Mouse (Mus musculus): Measurements from ENCODE around the gene Camk1d.

DNA sequence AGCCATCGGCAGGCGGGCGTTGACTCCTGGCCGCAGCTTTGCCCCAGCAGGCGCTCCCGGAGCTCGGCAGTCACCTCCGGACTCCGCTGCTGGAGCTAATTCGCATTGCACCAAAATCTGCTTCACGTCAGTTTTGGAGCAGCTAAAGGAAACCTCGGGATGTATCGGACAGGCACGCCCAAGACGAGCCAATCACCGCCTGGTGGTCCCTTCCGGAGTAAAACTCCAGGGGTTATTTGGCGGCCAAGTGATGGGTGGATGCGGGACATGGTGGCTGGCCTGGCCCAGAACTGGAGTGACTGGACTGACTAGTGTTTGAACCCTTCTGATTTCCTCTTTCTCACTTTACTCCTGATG, 717 bp upstream of the Camk1d start:
- TF ChIP-seq CTCF (IDR thresholded peaks at IDR 0.05; ENCODE audit: control insufficient read depth, insufficient read depth, low read length) (no peak), POLR2A (IDR thresholded peaks at IDR 0.05; ENCODE audit: borderline replicate concordance, control insufficient read depth, low read depth, low read length) (no peak)

Measured in bone marrow, adult 2 months (tissue).